Mouse (Mus musculus) heart, embryonic 14.5 days (tissue): ENCODE measurements around the gene Atrnl1. TPM values are rescaled to one million over a fixed set of nuclear protein-coding genes. Genes with fewer than 3 reads are reported as not detected.
A peak's percentile ranks its signal among the peaks of the same experiment; 100 is the strongest.

Source experiments
- ATAC-seq: fragments of 200-750 bp; cut with Nextera tagmentation; 2 replicates; pipeline ENCODE4 v1.8.0; 2017; ENCODE audit warnings: low read depth, moderate TSS enrichment; ENCODE audit not compliant: insufficient number of reproducible peaks, insufficient read depth, low FRiP score
- H3K27ac ChIP-seq, 2 experiments: fragments of 200-500 bp in 1 of 2; fragments of 300-500 bp in 1 of 2; sonication (generic) in 1 of 2; replicated peaks in 1 of 2; 2 replicates each; pipeline ENCODE4 v1.5.1; 2012 to 2014; ENCODE audit warnings: low read depth in 2 of 2, low read length in 2 of 2, control low read depth in 1 of 2, mild to moderate bottlenecking in 1 of 2, mixed read lengths in 1 of 2; ENCODE audit not compliant: control insufficient read depth in 1 of 2, insufficient read depth in 1 of 2
- H3K27me3 ChIP-seq: fragments of 300-500 bp; sonication (generic); 2 replicates; pipeline ENCODE4 v1.6.1; 2014; ENCODE audit warnings: mild to moderate bottlenecking, low read length, control low read depth; ENCODE audit not compliant: control insufficient read depth, insufficient read depth
- H3K36me3 ChIP-seq: fragments of 300-500 bp; sonication (generic); 2 replicates; pipeline ENCODE4 v1.6.1; 2014; ENCODE audit warnings: mild to moderate bottlenecking, control low read depth, low read length, mixed read lengths; ENCODE audit not compliant: control insufficient read depth, insufficient read depth
- H3K4me1 ChIP-seq, 2 experiments: fragments of 200-500 bp in 1 of 2; fragments of 300-500 bp in 1 of 2; sonication (generic) in 1 of 2; 2 replicates each; pipeline ENCODE4 v1.6.1; 2012 to 2014; ENCODE audit warnings: low read length in 2 of 2, control low read depth in 1 of 2, mixed read lengths in 1 of 2; ENCODE audit not compliant: control insufficient read depth in 2 of 2, insufficient read depth in 2 of 2
- H3K4me2 ChIP-seq: fragments of 300-500 bp; sonication (generic); 2 replicates; pipeline ENCODE4 v1.6.1; 2014; ENCODE audit warnings: mild to moderate bottlenecking, low read length
- H3K4me3 ChIP-seq, 2 experiments: fragments of 200-500 bp in 1 of 2; fragments of 300-500 bp in 1 of 2; sonication (generic) in 1 of 2; 2 replicates each; pipeline ENCODE4 v1.5.1; 2012 to 2014; ENCODE audit warnings: low read length in 2 of 2, mild to moderate bottlenecking in 2 of 2, control low read depth in 1 of 2, low read depth in 1 of 2, moderate library complexity in 1 of 2; ENCODE audit not compliant: control insufficient read depth in 1 of 2, insufficient read depth in 1 of 2
- H3K9ac ChIP-seq: fragments of 300-500 bp; sonication (generic); 2 replicates; pipeline ENCODE4 v1.6.1; 2014; ENCODE audit warnings: mild to moderate bottlenecking, low read length
- H3K9me3 ChIP-seq: fragments of 300-500 bp; sonication (generic); 2 replicates; pipeline ENCODE4 v1.6.1; 2016; ENCODE audit warnings: low read length, control low read depth; ENCODE audit not compliant: control insufficient read depth
- WGBS: fragments of 180-500 bp; shearing (Covaris S2); extraction: QIAGEN DNeasy Blood & Tissue Kit; methylation state at CpG from one replicate; pipeline ENCODE4 v1.1.7; 2014; 5-methylcytosine and 5-hydroxymethylcytosine counted together
- polyA plus RNA-seq: library from polyadenylated mRNA; unstranded; fragments of >200 nt; fragmentation: Nextera tagmentation; extraction: Ambion mirVana; gene quantifications from 2 replicates; pipeline ENCODE4 v1.2.1, GENCODE M21; 2014

Gene Atrnl1
- polyA plus RNA-seq, result 4.2 and 5.0 TPM in 2 replicates

DNA sequence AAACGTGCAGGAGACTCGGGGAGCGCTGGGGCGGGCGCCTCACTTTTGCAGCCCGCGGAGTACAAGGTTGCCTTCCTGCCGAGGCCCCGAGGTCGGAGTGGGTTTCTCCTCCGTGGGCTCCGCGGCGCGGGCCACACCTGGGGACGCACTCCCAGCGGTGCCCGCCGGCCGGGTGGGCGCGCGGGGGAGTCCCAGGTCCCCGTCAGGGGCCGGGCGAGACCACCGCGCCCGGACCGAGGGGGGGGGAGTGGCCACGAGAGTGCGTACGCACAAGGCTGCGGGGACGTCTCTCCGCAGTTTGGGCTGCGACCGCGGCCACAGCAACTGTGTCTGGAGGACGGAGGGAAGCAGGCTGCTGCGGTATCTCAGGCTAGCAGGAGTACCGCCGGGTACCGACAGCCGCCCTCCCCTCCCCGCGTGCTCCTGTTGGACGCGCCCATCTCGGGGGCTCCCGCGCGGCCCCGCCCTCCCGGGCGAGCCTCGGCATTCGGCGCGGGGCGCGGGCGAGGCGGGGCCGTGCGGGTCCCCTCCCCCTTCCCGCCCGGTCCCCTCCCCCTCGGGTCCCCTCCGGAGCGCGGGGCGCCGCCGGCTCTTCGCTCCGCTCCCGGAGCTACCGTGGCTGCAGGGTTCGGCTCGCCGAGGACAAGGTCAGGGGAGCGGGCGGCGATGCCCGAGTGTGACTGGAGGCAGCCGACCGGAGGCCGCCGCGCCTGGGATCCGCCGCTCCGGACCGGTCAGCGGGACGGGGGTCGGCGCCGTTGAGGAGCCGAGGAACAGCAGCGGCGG lies at the start of gene Atrnl1:
Atrnl1 (plus strand) TSS at position 559 of the 786 bp plus-strand sequence.
- ATAC-seq, result peak; percentile 85

DNA sequence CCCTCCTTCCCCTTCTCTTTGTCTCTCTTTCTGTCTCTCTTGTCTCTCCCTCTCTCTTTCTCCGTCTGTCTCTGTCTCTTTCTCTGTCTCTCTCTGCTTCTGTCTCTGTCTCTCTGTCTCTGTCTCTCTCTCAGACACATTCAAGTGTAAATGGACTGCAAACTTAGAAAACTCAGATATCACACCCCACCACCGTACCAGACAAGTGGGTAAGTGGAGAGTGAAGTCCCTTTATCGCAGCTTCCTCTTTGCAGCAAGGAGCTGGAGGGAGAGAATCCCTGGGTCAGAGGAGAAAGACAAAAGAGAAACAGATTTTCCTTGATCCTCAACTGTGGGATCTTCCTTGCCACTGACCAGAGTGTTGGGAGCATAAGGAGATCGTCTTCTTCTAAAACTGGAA lies 49.3 kb upstream of the Atrnl1 start:
- 57% methylated on average over 4 of the region's 4 CpGs for WGBS
- H3K9ac ChIP-seq, result no peak overlapping the region

More for the DNA sequence above, at the start of gene Atrnl1:
- peaks cover 0 to 5% of the 10 kb centered on the region in 2 experiments; a peak in 2 of 4 replicates for H3K4me1 ChIP-seq
- peak within 1 kb of the TSS; percentile 94 to 97 for H3K27ac ChIP-seq
- H3K36me3 ChIP-seq, result no peaks in the 10 kb centered on the region
- WGBS, result under 1% methylated on average over 50 of the region's 103 CpGs
- H3K9ac ChIP-seq, result peak within 1 kb of the TSS; percentile 92
- no peaks in the 10 kb centered on the region for H3K27me3 ChIP-seq
- H3K9me3 ChIP-seq, result no peaks in the 10 kb centered on the region
- peak within 1 kb of the TSS; percentile 79 for H3K4me2 ChIP-seq
- peak within 1 kb of the TSS; percentile 93 to 94 for H3K4me3 ChIP-seq

DNA sequence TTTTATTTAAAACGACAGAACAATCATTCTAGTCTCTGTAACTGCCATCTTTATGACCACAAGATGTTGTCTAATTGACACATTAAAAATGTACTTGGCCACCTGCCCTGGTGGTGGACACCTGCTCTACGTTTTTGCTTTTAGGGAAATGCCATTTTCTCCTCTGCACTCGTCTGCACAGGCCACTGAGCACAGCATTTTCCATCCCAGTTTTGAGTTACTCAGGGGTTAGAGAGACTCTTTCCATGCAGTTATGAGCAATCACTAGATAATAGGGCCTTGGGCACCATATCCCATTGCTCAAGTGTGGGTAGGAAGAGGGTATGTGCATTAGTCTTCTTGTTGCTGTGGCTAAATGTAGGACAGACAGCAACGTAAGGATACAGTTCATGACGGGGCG lies 41.8 kb upstream of the Atrnl1 start:
- H3K4me2 ChIP-seq, result no peak overlapping the region
- ATAC-seq, result no peak
- no peaks in the 10 kb centered on the region for H3K4me1 ChIP-seq
- WGBS, result 78% methylated on average over 6 of the region's 6 CpGs
- no peak overlapping the region for H3K4me3 ChIP-seq
- no peaks in the 10 kb centered on the region for H3K27me3 ChIP-seq
- no peak overlapping the region for H3K27ac ChIP-seq
- no peaks in the 10 kb centered on the region for H3K36me3 ChIP-seq
- H3K9ac ChIP-seq, result no peak overlapping the region
- no peaks in the 10 kb centered on the region for H3K9me3 ChIP-seq

More for the DNA sequence above, 49.3 kb upstream of the Atrnl1 start:
- Histone ChIP-seq H3K27ac (no peak overlapping the region), H3K4me1 (no peaks in the 10 kb centered on the region), H3K27me3 (no peaks in the 10 kb centered on the region), H3K4me3 (no peak overlapping the region), H3K9me3 (no peaks in the 10 kb centered on the region), H3K4me2 (no peak overlapping the region), H3K36me3 (no peaks in the 10 kb centered on the region)
- no peak for ATAC-seq

DNA sequence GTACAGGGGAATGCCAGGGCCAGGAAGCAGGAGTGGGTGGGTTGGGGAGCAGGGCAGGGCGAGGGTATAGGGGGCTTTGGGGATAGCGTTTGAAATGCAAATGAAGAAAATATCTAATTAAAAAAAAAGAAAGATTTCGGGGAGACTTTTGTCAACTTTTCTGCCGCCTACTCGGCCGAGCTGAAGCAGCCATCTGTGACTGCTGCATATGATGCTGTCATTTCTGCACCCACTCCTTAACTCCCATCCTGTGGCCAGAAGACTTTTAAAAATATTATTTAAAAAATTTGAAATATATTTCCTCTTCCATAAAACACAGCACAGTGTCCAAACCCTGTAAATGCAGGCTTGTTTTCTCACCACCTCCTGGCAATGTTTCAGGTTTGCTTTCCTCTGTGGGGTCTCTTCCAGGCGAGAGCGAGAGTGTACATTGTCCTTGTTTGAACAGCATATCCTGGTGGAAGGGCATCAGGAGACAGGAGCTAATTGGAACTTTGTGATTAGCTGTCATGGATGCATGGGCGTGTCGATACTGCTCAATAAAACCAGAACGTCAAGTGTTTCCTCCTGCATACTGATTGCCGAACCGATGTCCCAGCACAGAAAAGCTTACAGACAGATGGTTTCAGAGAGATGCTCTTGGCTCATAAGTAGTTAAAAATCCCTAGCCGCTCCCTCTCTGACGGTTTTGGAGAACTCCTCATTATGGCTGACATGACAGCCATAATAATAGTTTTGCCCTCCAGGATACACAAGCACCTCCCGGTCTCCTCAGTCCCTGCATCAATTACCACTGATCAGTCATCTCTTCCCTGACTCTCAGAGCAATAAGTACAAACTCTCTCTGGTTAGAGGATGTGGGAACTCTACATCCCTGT lies 38.2 kb upstream of the Atrnl1 start:
- Histone ChIP-seq H3K4me2 (no peak overlapping the region), H3K9ac (no peak overlapping the region), H3K27ac (no peak overlapping the region), H3K4me1 (0 out of 4 replicates have a peak, but pooled peaks cover 0 to 8% of the 10 kb centered on the region in 2 experiments), H3K9me3 (no peaks in the 10 kb centered on the region), H3K4me3 (no peak overlapping the region), H3K27me3 (no peaks in the 10 kb centered on the region), H3K36me3 (no peaks in the 10 kb centered on the region)
- 82% methylated on average over 16 of the region's 16 CpGs for WGBS
- ATAC-seq, result no peak

DNA sequence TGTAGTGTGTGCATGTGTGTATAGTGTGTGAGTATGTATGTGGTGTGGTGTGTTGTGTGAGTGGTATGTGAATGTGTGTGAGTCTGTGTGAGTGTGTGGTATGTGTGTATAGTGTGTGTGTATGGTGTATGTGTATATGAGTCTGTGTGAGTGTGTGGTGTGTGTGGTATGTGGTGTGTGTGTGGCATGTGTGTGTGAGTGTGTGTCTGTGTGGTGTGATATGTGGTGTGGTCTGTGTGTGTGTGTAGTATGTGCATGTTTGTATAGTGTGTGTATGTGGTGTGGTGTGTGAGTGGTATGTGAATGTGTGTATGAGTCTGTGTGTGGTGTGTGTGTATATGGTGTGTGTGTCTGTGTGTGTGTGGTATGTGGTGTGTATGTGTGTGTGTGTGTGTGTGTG lies 37.4 kb upstream of the Atrnl1 start:
- H3K4me2 ChIP-seq, result no peak overlapping the region
- H3K36me3 ChIP-seq, result no peaks in the 10 kb centered on the region
- ATAC-seq, result no peak
- no peak overlapping the region for H3K27ac ChIP-seq
- H3K4me3 ChIP-seq, result no peak overlapping the region
- H3K27me3 ChIP-seq, result no peaks in the 10 kb centered on the region
- H3K9ac ChIP-seq, result no peak overlapping the region
- H3K9me3 ChIP-seq, result no peaks in the 10 kb centered on the region
- 0 out of 4 replicates have a peak, but pooled peaks cover 0 to 8% of the 10 kb centered on the region in 2 experiments for H3K4me1 ChIP-seq

DNA sequence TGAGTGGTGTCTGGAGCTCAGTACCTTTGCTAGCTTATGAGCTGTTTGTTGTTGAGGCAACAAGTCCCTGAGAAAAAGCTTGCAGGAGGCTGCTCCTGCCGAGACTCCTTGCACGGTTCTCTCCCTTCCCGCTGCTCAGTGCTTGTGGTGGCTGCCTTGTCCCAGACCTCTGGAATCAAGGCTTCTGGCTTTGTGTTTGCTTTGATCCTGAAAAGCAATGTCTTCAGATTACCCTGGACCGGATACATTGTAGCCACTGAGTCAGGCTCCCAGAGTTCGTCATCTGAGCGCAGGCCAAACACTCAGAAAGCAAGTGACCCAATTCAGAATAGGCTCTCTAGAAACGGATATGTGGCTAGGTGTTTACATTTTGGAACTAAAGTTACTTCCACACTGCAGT lies 35.8 kb upstream of the Atrnl1 start:
- H3K9me3 ChIP-seq, result no peaks in the 10 kb centered on the region
- H3K4me1 ChIP-seq, result 0 out of 4 replicates have a peak, but pooled peaks cover 0 to 8% of the 10 kb centered on the region in 2 experiments
- H3K9ac ChIP-seq, result no peak overlapping the region
- WGBS, result 83% methylated on average over 7 of the region's 7 CpGs
- no peak overlapping the region for H3K27ac ChIP-seq
- no peak overlapping the region for H3K4me3 ChIP-seq
- H3K4me2 ChIP-seq, result no peak overlapping the region
- H3K36me3 ChIP-seq, result no peaks in the 10 kb centered on the region
- ATAC-seq, result no peak
- no peaks in the 10 kb centered on the region for H3K27me3 ChIP-seq

DNA sequence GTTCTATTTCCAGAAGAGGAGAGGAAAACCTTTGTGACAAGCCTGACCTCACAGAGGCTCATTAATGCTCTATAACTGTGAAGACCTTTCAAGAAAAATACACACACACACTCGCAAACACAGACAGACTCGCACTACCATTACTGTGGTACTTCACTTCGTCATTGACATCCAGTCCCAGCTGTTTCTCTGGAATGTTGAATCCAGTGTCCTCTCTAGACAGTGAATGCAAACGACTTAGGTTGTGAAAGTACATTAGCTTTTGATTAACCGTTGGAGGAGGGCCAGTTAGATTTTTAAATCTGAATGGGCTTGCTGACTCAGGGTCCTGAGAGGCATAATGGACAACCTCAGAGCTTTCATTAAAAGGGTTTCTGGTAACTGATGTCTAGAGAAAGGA lies 34.0 kb upstream of the Atrnl1 start:
- Histone ChIP-seq H3K4me2 (no peak overlapping the region), H3K36me3 (no peaks in the 10 kb centered on the region), H3K27me3 (no peaks in the 10 kb centered on the region), H3K9ac (no peak overlapping the region), H3K27ac (no peak overlapping the region), H3K4me3 (no peak overlapping the region), H3K9me3 (no peaks in the 10 kb centered on the region), H3K4me1 (0 out of 4 replicates have a peak, but pooled peaks cover 0 to 8% of the 10 kb centered on the region in 2 experiments)
- no peak for ATAC-seq
- whole genome bisulfite sequencing, result 49% methylated on average over 5 of the region's 5 CpGs
